Mouse (Mus musculus) ES-Bruce4 (cell line): ENCODE measurements around the gene Lpar1.

Experiments
- CTCF ChIP-seq: IDR thresholded peaks from one replicate; pipeline ENCODE4 v1.8.1; 2011; ENCODE audit warnings: low read depth, low read length
- POLR2A ChIP-seq: IDR thresholded peaks from one replicate; pipeline ENCODE4 v1.8.1; 2011; ENCODE audit warnings: low read length; ENCODE audit not compliant: insufficient read depth

GRCm38 (mm10) chr4:58462586-58462985 lies 91.1 kb downstream of the Lpar1 start:
- TF ChIP-seq CTCF (no peak), POLR2A (no peak)
